Comparison of ENCODE assay signal across 23 mouse cellular contexts in genomic region chr5:19546424-19546823, GRCm38 (mm10).
DNase-seq lines count a peak whose midpoint lies in the region; ATAC-seq and TF ChIP-seq lines count a peak whose summit lies in the region.
"Had no signal": no experiment of that assay in that cellular context is flagged by ENCODE, and none has a peak within 500 bp of the region (broad histone marks: within the 10 kb centered on the region; RNA-seq: fewer than 3 reads in every experiment).

No protein-coding gene starts in this region.

- WGBS in liver, postnatal 0 days (ENCODE audit: insufficient replicate concordance): 66% methylated on average over 4 of the region's 4 CpGs

- H3K9ac ChIP-seq in liver, postnatal 0 days (replicated peaks): no peak overlapping the region
- H3K9ac ChIP-seq: heart, embryonic 15.5 days; limb, embryonic 13.5 days; liver, embryonic 13.5 days; lung, embryonic 15.5 days; stomach, embryonic 15.5 days had no signal

- TF ChIP-seq POLR2A in cortical plate, adult 2 months (IDR thresholded peaks at IDR 0.05; ENCODE audit: extremely low read depth, insufficient read depth, low read length): peak; percentile 58

- no peak overlapping the region for H3K4me3 ChIP-seq in cortical plate, adult 2 months (ENCODE audit: insufficient read depth, low read length)
- no peak overlapping the region for H3K4me3 ChIP-seq in liver, postnatal 0 days (ENCODE audit: low read depth, low read length)
- H3K4me3 ChIP-seq: heart, embryonic 15.5 days; limb, embryonic 13.5 days; liver, embryonic 13.5 days; lung, embryonic 15.5 days; stomach, embryonic 15.5 days had no signal

- ATAC-seq in liver, postnatal 0 days: no peak
- ATAC-seq: forebrain, embryonic 16.5 days; Patski had no signal

- peaks cover 8% of the 10 kb centered on the region for H3K4me1 ChIP-seq in cortical plate, adult 2 months (ENCODE audit: control insufficient read depth, insufficient read depth, low read length)
- no peaks in the 10 kb centered on the region for H3K4me1 ChIP-seq in liver, postnatal 0 days (ENCODE audit: insufficient read depth)
- H3K4me1 ChIP-seq: heart, embryonic 15.5 days; limb, embryonic 13.5 days; liver, embryonic 13.5 days; lung, embryonic 15.5 days; stomach, embryonic 15.5 days had no signal

- peak overlapping the region; percentile 73; the same call in 1 of the 2 replicates for H3K27ac ChIP-seq in cortical plate, adult 2 months (ENCODE audit: insufficient read depth, low read length)
- H3K27ac ChIP-seq in liver, postnatal 0 days (ENCODE audit: low read depth): no peak overlapping the region
- H3K27ac ChIP-seq: heart, embryonic 15.5 days; limb, embryonic 13.5 days; liver, embryonic 13.5 days; lung, embryonic 15.5 days; macrophage; stomach, embryonic 15.5 days had no signal

- H3K36me3 ChIP-seq in liver, postnatal 0 days (replicated peaks; ENCODE audit: insufficient read depth, low read length): no peaks in the 10 kb centered on the region
- H3K36me3 ChIP-seq: heart, embryonic 15.5 days; limb, embryonic 13.5 days; liver, embryonic 13.5 days; lung, embryonic 15.5 days; stomach, embryonic 15.5 days had no signal

- no peaks in the 10 kb centered on the region for H3K27me3 ChIP-seq in liver, postnatal 0 days (ENCODE audit: insufficient read depth, low read length)
- H3K27me3 ChIP-seq: heart, embryonic 15.5 days; limb, embryonic 13.5 days; liver, embryonic 13.5 days; lung, embryonic 15.5 days; stomach, embryonic 15.5 days had no signal

- TF ChIP-seq EP300 in liver, postnatal 0 days (IDR thresholded peaks at IDR 0.05; ENCODE audit: low read depth): no peak

- TF ChIP-seq CTCF in cortical plate, adult 2 months (IDR thresholded peaks at IDR 0.05; ENCODE audit: extremely low read depth, insufficient read depth, low read length): no peak
- no peak for TF ChIP-seq CTCF in liver, postnatal 0 days (IDR thresholded peaks at IDR 0.05; ENCODE audit: low read depth)

- peak; percentile 41 for DNase-seq in layer of hippocampus, adult 9-11 months
- DNase-seq in layer of hippocampus, postnatal 25 days (ENCODE audit: extremely low spot score in 1 of 2, low spot score in 1 of 2): no peak
- peak; percentile 24 to 34 for DNase-seq in left cerebral cortex, adult 8-10 months (ENCODE audit: low spot score in 2 of 2)
- DNase-seq in telencephalon, adult 2 months (ENCODE audit: low read depth, low spot score): peak; percentile 58
- no peak for DNase-seq in liver, postnatal 0 days
- no peak for DNase-seq in spleen, postnatal 14 days (ENCODE audit: low spot score in 2 of 2)
- DNase-seq: adrenal gland, postnatal 10 days; cerebellum, adult 9-11 months; gastrocnemius, postnatal 36 days; kidney, adult 18-20 months; kidney, postnatal 25 days; liver, embryonic 13.5 days; retina, postnatal 1 day; thymus, adult 2 months had no signal

- H3K9me3 ChIP-seq in liver, postnatal 0 days (ENCODE audit: low read length): no peaks in the 10 kb centered on the region
- H3K9me3 ChIP-seq: heart, embryonic 15.5 days; limb, embryonic 13.5 days; liver, embryonic 13.5 days; lung, embryonic 15.5 days; stomach, embryonic 15.5 days had no signal

- H3K4me2 ChIP-seq in liver, postnatal 0 days (ENCODE audit: low read depth, low read length): no peak overlapping the region
- H3K4me2 ChIP-seq: heart, embryonic 15.5 days; limb, embryonic 13.5 days; liver, embryonic 13.5 days; lung, embryonic 15.5 days; midbrain, embryonic 11.5 days; stomach, embryonic 15.5 days had no signal

Comparison
In these comparisons a context has a peak if more than half of its experiments do, and no peak if none do; other contexts are left out.
1. DNase-seq: peak in layer of hippocampus, adult 9-11 months (single experiment), left cerebral cortex, adult 8-10 months (2 of 2) and telencephalon, adult 2 months (single experiment); none in layer of hippocampus, postnatal 25 days (0 of 2), liver, postnatal 0 days (single experiment) and spleen, postnatal 14 days (0 of 2).